Mouse (Mus musculus) olfactory bulb, adult 2 months (tissue): ENCODE measurements around the gene Crygb.

ENCODE experiments used
- CTCF ChIP-seq: fragments of 200-500 bp; IDR thresholded peaks from 2 replicates; pipeline ENCODE4 v1.5.1; 2012; ENCODE audit warnings: low read depth, mild to moderate bottlenecking, low read length, moderate library complexity; ENCODE audit not compliant: insufficient read depth
- POLR2A ChIP-seq: fragments of 200-500 bp; IDR thresholded peaks from 2 replicates; pipeline ENCODE4 v1.6.1; 2012; ENCODE audit warnings: mild to moderate bottlenecking, low read depth, low read length, moderate library complexity; ENCODE audit not compliant: insufficient read depth

DNA sequence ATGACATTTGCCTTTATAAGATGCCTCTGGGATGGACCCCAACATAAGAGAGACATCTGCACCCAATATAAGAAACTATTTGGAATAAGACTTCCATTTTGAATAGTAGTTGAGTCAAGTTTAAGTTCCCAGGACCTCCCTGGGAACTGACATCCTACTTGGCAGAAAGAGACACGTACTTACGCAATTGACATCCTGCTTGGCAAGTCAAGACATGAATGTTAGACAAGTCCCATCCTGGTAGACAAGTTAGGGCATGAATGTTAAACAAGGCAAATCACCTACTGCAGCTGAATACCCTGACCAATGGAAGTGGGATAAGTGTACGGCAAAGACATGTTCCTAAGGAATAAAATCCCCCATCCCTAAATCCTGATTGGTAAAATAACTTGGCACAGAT lies 40.3 kb downstream of the Crygb start:
- TF ChIP-seq POLR2A: no peak
- TF ChIP-seq CTCF: no peak
